Mouse (Mus musculus): Measurements from ENCODE around the gene Itm2a. TPM values are rescaled to one million over a fixed set of nuclear protein-coding genes. Genes with fewer than 3 reads are reported as not detected.
A peak's percentile ranks its signal among the peaks of the same experiment; 100 is the strongest.

The Itm2a gene
- polyA plus RNA-seq (2015; fragmentation: Nextera tagmentation; extraction: Ambion mirVana), result 330 and 351 TPM in 2 replicates

GRCm38 (mm10) chrX:107402915-107403912 is at the start of gene Itm2a:
Gene Itm2a, minus strand, starts transcription at chrX:107403376.
- 9% methylated on average over 28 of the region's 30 CpGs for WGBS
- no peaks in the 10 kb centered on the region for H3K4me1 ChIP-seq
- H3K27ac ChIP-seq, result peak within 1 kb of the TSS; percentile 37; the same call in 1 of the 2 replicates
- H3K4me3 ChIP-seq, result peak within 1 kb of the TSS; percentile 55
- peak within 1 kb of the TSS; percentile 69 for H3K4me2 ChIP-seq
- ATAC-seq (ENCODE audit: borderline replicate concordance, extremely low read depth, low FRiP score, low TSS enrichment), result peak; percentile 95
- no peaks in the 10 kb centered on the region for H3K27me3 ChIP-seq
- H3K9me3 ChIP-seq, result no peaks in the 10 kb centered on the region
- H3K36me3 ChIP-seq, result no peaks in the 10 kb centered on the region
- peak within 1 kb of the TSS; percentile 42 for H3K9ac ChIP-seq

- Histone ChIP-seq H3K27ac (no peak overlapping the region), H3K27me3 (no peaks in the 10 kb centered on the region), H3K4me3 (no peak overlapping the region), H3K9me3 (no peaks in the 10 kb centered on the region), H3K9ac (no peak overlapping the region), H3K36me3 (no peaks in the 10 kb centered on the region), H3K4me2 (no peak overlapping the region), H3K4me1 (no peaks in the 10 kb centered on the region)
- no peak for ATAC-seq (ENCODE audit: borderline replicate concordance, extremely low read depth, low FRiP score, low TSS enrichment)
- WGBS, result 0% methylated on average over 2 of the region's 2 CpGs
Observed at GRCm38 (mm10) chrX:107435887-107436286, 32.7 kb upstream of the Itm2a start.

- no peaks in the 10 kb centered on the region for H3K9me3 ChIP-seq
- no peak overlapping the region for H3K27ac ChIP-seq
- no peak overlapping the region for H3K4me2 ChIP-seq
- no peak for ATAC-seq (ENCODE audit: borderline replicate concordance, extremely low read depth, low FRiP score, low TSS enrichment)
- H3K36me3 ChIP-seq, result no peaks in the 10 kb centered on the region
- H3K9ac ChIP-seq, result no peak overlapping the region
- WGBS, result 75% methylated on average over 2 of the region's 2 CpGs
- no peaks in the 10 kb centered on the region for H3K4me1 ChIP-seq
- no peak overlapping the region for H3K4me3 ChIP-seq
- H3K27me3 ChIP-seq, result no peaks in the 10 kb centered on the region
Observed at GRCm38 (mm10) chrX:107421304-107421703, 18.1 kb upstream of the Itm2a start.

GRCm38 (mm10) chrX:107417345-107417744 is 14.2 kb upstream of the Itm2a start:
- Histone ChIP-seq H3K27me3 (no peaks in the 10 kb centered on the region), H3K4me1 (no peaks in the 10 kb centered on the region), H3K4me2 (no peak overlapping the region), H3K27ac (no peak overlapping the region), H3K36me3 (no peaks in the 10 kb centered on the region), H3K9me3 (no peaks in the 10 kb centered on the region), H3K9ac (no peak overlapping the region), H3K4me3 (no peak overlapping the region)
- no peak for ATAC-seq (ENCODE audit: borderline replicate concordance, extremely low read depth, low FRiP score, low TSS enrichment)
- WGBS, result 53% methylated on average over 3 of the region's 3 CpGs

- Histone ChIP-seq H3K9ac (no peak overlapping the region), H3K4me1 (no peaks in the 10 kb centered on the region), H3K36me3 (no peaks in the 10 kb centered on the region), H3K27ac (no peak overlapping the region), H3K9me3 (no peaks in the 10 kb centered on the region), H3K4me2 (no peak overlapping the region), H3K4me3 (no peak overlapping the region), H3K27me3 (no peaks in the 10 kb centered on the region)
- WGBS, result 38% methylated on average over 1 of the region's 1 CpGs
- ATAC-seq (ENCODE audit: borderline replicate concordance, extremely low read depth, low FRiP score, low TSS enrichment), result peak; percentile 39; the same call in 1 of the 2 replicates
Observed at GRCm38 (mm10) chrX:107415999-107416398, 12.8 kb upstream of the Itm2a start.

GRCm38 (mm10) chrX:107402481-107402880 is 695 bp downstream of the Itm2a start:
- Histone ChIP-seq H3K9ac (peak overlapping the region; percentile 42; the same call in 1 of the 2 replicates), H3K36me3 (no peaks in the 10 kb centered on the region), H3K27ac (peak overlapping the region; percentile 37; the same call in 1 of the 2 replicates), H3K27me3 (no peaks in the 10 kb centered on the region), H3K4me3 (peak overlapping the region; percentile 55), H3K4me1 (no peaks in the 10 kb centered on the region), H3K9me3 (no peaks in the 10 kb centered on the region), H3K4me2 (peak overlapping the region; percentile 69)
- WGBS, result 22% methylated on average over 18 of the region's 18 CpGs
- ATAC-seq (ENCODE audit: borderline replicate concordance, extremely low read depth, low FRiP score, low TSS enrichment), result no peak

- Histone ChIP-seq H3K27me3 (no peaks in the 10 kb centered on the region), H3K27ac (no peak overlapping the region), H3K36me3 (no peaks in the 10 kb centered on the region), H3K9ac (no peak overlapping the region), H3K4me3 (no peak overlapping the region), H3K4me2 (no peak overlapping the region), H3K4me1 (no peaks in the 10 kb centered on the region), H3K9me3 (no peaks in the 10 kb centered on the region)
- 85% methylated on average over 8 of the region's 8 CpGs for WGBS
- no peak for ATAC-seq (ENCODE audit: borderline replicate concordance, extremely low read depth, low FRiP score, low TSS enrichment)
Observed at GRCm38 (mm10) chrX:107399087-107399486, 4.1 kb downstream of the Itm2a start.

- no peaks in the 10 kb centered on the region for H3K27me3 ChIP-seq
- 17% methylated on average over 3 of the region's 3 CpGs for WGBS
- H3K4me1 ChIP-seq, result no peaks in the 10 kb centered on the region
- H3K36me3 ChIP-seq, result no peaks in the 10 kb centered on the region
- no peak overlapping the region for H3K9ac ChIP-seq
- peak; percentile 31; the same call in 1 of the 2 replicates for ATAC-seq (ENCODE audit: borderline replicate concordance, extremely low read depth, low FRiP score, low TSS enrichment)
- H3K4me2 ChIP-seq, result no peak overlapping the region
- no peaks in the 10 kb centered on the region for H3K9me3 ChIP-seq
- H3K27ac ChIP-seq, result no peak overlapping the region
- H3K4me3 ChIP-seq, result no peak overlapping the region
Observed at GRCm38 (mm10) chrX:107393256-107393655, 9.9 kb downstream of the Itm2a start.

GRCm38 (mm10) chrX:107375329-107375728 is 27.8 kb downstream of the Itm2a start:
- Histone ChIP-seq H3K36me3 (no peaks in the 10 kb centered on the region), H3K4me3 (no peak overlapping the region), H3K4me2 (no peak overlapping the region), H3K9me3 (no peaks in the 10 kb centered on the region), H3K27ac (no peak overlapping the region), H3K4me1 (no peaks in the 10 kb centered on the region), H3K27me3 (no peaks in the 10 kb centered on the region), H3K9ac (no peak overlapping the region)
- ATAC-seq (ENCODE audit: borderline replicate concordance, extremely low read depth, low FRiP score, low TSS enrichment), result no peak
- WGBS, result 38% methylated on average over 1 of the region's 1 CpGs

Other genes with a start within 250 kb of the Itm2a start
- 0.04 and 0.08 TPM in 2 replicates for gene Gpr174, start 147.5 kb downstream of the Itm2a start, polyA plus RNA-seq (2015; fragmentation: Nextera tagmentation; extraction: Ambion mirVana)

Measured in lung, embryonic 15.5 days (tissue).